Mouse (Mus musculus): Measurements from ENCODE around the gene Gimap1. TPM values are rescaled to one million over a fixed set of nuclear protein-coding genes. Genes with fewer than 3 reads are reported as not detected.
A peak's percentile ranks its signal among the peaks of the same experiment; 100 is the strongest.

Gene Gimap1
- total RNA-seq, 2 experiments from 2014 or later: 0.43 to 0.93 TPM

GRCm38 (mm10) chr6:48737688-48738087 is 1.2 kb upstream of the Gimap1 start:
- no peak for ATAC-seq (replicated peaks; ENCODE audit: poor library complexity, severe bottlenecking)

- ATAC-seq (replicated peaks; ENCODE audit: poor library complexity, severe bottlenecking): no peak
Observed at GRCm38 (mm10) chr6:48739780-48740055, 864 bp downstream of the Gimap1 start.

- no peak for ATAC-seq (replicated peaks; ENCODE audit: poor library complexity, severe bottlenecking)
Observed at GRCm38 (mm10) chr6:48740501-48741169, 1.8 kb downstream of the Gimap1 start.

GRCm38 (mm10) chr6:48741273-48741672 is 2.4 kb downstream of the Gimap1 start:
- ATAC-seq (replicated peaks; ENCODE audit: poor library complexity, severe bottlenecking): peak; percentile 26

- ATAC-seq (replicated peaks; ENCODE audit: poor library complexity, severe bottlenecking): no peak
Observed at GRCm38 (mm10) chr6:48741711-48742206, 2.9 kb downstream of the Gimap1 start.

GRCm38 (mm10) chr6:48742422-48743351 is 3.8 kb downstream of the Gimap1 start:
- ATAC-seq (replicated peaks; ENCODE audit: poor library complexity, severe bottlenecking): no peak

- ATAC-seq (replicated peaks; ENCODE audit: poor library complexity, severe bottlenecking): no peak
Observed at GRCm38 (mm10) chr6:48745490-48745889, 6.6 kb downstream of the Gimap1 start.

- peak; percentile 80 for ATAC-seq (replicated peaks; ENCODE audit: poor library complexity, severe bottlenecking)
Observed at GRCm38 (mm10) chr6:48745959-48746889, 7.4 kb downstream of the Gimap1 start, which contains the start of gene Gimap5. Gene Gimap5 (plus strand): TSS chr6:48746197.

- ATAC-seq (replicated peaks; ENCODE audit: poor library complexity, severe bottlenecking): no peak
Observed at GRCm38 (mm10) chr6:48747091-48747966, 8.5 kb downstream of the Gimap1 start.

- no peak for ATAC-seq (replicated peaks; ENCODE audit: poor library complexity, severe bottlenecking)
Observed at GRCm38 (mm10) chr6:48763567-48764270, 24.9 kb downstream of the Gimap1 start.

GRCm38 (mm10) chr6:48764496-48764895 is 25.6 kb downstream of the Gimap1 start:
- ATAC-seq (replicated peaks; ENCODE audit: poor library complexity, severe bottlenecking): no peak

GRCm38 (mm10) chr6:48768178-48768869 is 29.5 kb downstream of the Gimap1 start:
- no peak for ATAC-seq (replicated peaks; ENCODE audit: poor library complexity, severe bottlenecking)

GRCm38 (mm10) chr6:48768933-48769332 is 30.1 kb downstream of the Gimap1 start:
- ATAC-seq (replicated peaks; ENCODE audit: poor library complexity, severe bottlenecking): no peak

GRCm38 (mm10) chr6:48770696-48771095 is 31.8 kb downstream of the Gimap1 start, which contains the start of gene Gimap3:
Gene Gimap3 (minus strand): TSS chr6:48770851.
- ATAC-seq (replicated peaks; ENCODE audit: poor library complexity, severe bottlenecking): no peak

GRCm38 (mm10) chr6:48772030-48772429 is 33.2 kb downstream of the Gimap1 start:
- peak; percentile 82 for ATAC-seq (replicated peaks; ENCODE audit: poor library complexity, severe bottlenecking)

- ATAC-seq (replicated peaks; ENCODE audit: poor library complexity, severe bottlenecking): no peak
Observed at GRCm38 (mm10) chr6:48784406-48784805, 45.6 kb downstream of the Gimap1 start.

GRCm38 (mm10) chr6:48785189-48785588 is 46.3 kb downstream of the Gimap1 start:
- no peak for ATAC-seq (replicated peaks; ENCODE audit: poor library complexity, severe bottlenecking)

- no peak for ATAC-seq (replicated peaks; ENCODE audit: poor library complexity, severe bottlenecking)
Observed at GRCm38 (mm10) chr6:48785601-48786000, 46.7 kb downstream of the Gimap1 start.
